Mouse (Mus musculus) small intestine, adult 2 months (tissue): Measurements from ENCODE around the gene BC067074. TPM values are rescaled to one million over a fixed set of nuclear protein-coding genes. Genes with fewer than 3 reads are reported as not detected.
A peak's percentile ranks its signal among the peaks of the same experiment; 100 is the strongest.

ENCODE experiments used
- H3K27ac ChIP-seq: fragments of 200-500 bp; 2 replicates; pipeline ENCODE4 v1.5.1; 2012; ENCODE audit warnings: low read depth, low read length, control low read depth, inconsistent platforms; ENCODE audit not compliant: insufficient read depth
- H3K27me3 ChIP-seq: fragments of 200-500 bp; 2 replicates; pipeline ENCODE4 v1.6.1; 2012; ENCODE audit warnings: mild to moderate bottlenecking, moderate library complexity, low read length, inconsistent platforms; ENCODE audit not compliant: control insufficient read depth, insufficient read depth
- H3K36me3 ChIP-seq: fragments of 200-500 bp; 2 replicates; pipeline ENCODE4 v1.6.1; 2012; ENCODE audit warnings: mild to moderate bottlenecking, low read length, control low read depth, inconsistent platforms; ENCODE audit not compliant: control insufficient read depth, insufficient read depth
- H3K4me1 ChIP-seq: fragments of 200-500 bp; 2 replicates; pipeline ENCODE4 v1.6.1; 2012; ENCODE audit warnings: low read length, inconsistent platforms, mixed read lengths; ENCODE audit not compliant: control insufficient read depth, insufficient read depth, insufficient read length
- H3K4me3 ChIP-seq: fragments of 200-500 bp; 2 replicates; pipeline ENCODE4 v1.5.1; 2012; ENCODE audit warnings: low read depth, mild to moderate bottlenecking, control low read depth, inconsistent platforms, low read length, moderate library complexity
- CTCF ChIP-seq: fragments of 200-500 bp; IDR thresholded peaks from 2 replicates; pipeline ENCODE4 v1.5.1; 2012; ENCODE audit warnings: low read depth, mild to moderate bottlenecking, control low read depth, inconsistent platforms, low read length, moderate library complexity, mixed read lengths; ENCODE audit not compliant: insufficient replicate concordance, insufficient read length; ENCODE audit errors: extremely low read depth
- POLR2A ChIP-seq: fragments of 200-500 bp; IDR thresholded peaks from 2 replicates; pipeline ENCODE4 v1.6.1; 2012; ENCODE audit warnings: low read depth, mild to moderate bottlenecking, control low read depth, inconsistent platforms, low read length, moderate library complexity
- WGBS: fragments of 180-500 bp; shearing (Covaris S2); methylation state at CpG from one replicate; pipeline ENCODE4 v1.1.7; 2018; 5-methylcytosine and 5-hydroxymethylcytosine counted together
- polyA plus RNA-seq: library from polyadenylated mRNA; depleted of rRNA; stranded (reverse); fragments of >200 nt; gene quantifications from 2 replicates; pipeline ENCODE4 v1.2.3, GENCODE M21; 2012

The BC067074 gene
- polyA plus RNA-seq, 1 experiment, result 0.10 TPM

DNA sequence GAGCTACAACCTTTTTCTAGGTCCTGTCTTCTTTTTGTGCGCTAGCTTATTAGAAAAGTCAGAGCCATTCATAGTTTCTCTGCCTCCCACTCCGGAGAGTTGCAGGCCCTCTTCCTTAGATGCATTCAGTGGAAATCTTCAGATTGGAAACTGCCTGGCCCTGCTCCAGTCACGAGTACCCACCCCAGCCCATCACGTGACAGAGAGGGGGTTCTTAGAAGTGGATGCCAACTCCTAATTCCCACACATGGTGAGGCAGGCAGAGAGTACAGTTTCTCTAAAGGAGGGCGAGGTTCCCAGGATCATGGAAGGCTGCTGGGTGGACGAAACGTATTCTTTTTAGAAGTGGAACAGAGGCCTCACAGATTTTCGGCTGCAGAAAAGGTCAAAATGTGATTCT is 958 bp upstream of the BC067074 start:
- Histone ChIP-seq H3K4me1 (peaks cover 6% of the 10 kb centered on the region), H3K36me3 (no peaks in the 10 kb centered on the region), H3K27ac (no peak overlapping the region), H3K27me3 (peaks cover 16% of the 10 kb centered on the region), H3K4me3 (no peak overlapping the region)
- 89% methylated on average over 8 of the region's 8 CpGs for WGBS
- TF ChIP-seq CTCF (no peak), POLR2A (no peak)

DNA sequence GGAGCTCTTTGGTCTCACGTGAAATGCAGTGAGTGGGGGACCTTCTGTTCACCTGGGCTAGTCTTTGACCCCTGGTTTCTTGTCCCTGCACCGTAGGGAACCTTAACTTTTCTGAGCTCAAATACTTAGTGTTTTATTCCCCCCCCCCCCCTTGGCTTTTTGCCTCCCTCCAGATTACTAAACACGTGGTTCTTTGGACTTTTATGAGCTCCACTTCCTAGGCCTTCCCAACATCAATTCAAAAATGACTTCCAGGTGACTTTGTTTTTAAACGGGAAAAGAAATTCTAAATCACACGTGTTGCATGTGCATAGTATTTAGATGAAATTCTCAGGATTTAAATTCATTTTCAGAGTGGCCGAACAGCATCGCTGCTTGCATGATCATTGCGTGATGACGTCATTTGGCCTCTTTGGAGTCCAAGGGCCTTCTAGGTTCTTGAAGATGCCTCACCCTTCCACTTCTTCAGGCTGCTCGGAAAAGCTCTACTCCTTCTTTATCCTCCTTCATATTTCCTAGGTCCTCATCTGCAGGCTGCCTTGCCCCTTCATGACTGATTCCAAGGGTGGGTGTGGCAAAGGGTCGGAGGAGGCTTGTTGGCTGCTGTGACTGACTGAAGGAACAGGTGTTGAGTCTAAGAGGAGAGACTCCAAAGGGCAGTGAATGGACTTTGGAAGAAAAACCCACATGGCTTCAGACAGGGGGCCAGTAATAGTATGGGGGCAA is 911 bp downstream of the BC067074 start:
- peak overlapping the region; percentile 37; the same call in 1 of the 2 replicates for H3K4me3 ChIP-seq

DNA sequence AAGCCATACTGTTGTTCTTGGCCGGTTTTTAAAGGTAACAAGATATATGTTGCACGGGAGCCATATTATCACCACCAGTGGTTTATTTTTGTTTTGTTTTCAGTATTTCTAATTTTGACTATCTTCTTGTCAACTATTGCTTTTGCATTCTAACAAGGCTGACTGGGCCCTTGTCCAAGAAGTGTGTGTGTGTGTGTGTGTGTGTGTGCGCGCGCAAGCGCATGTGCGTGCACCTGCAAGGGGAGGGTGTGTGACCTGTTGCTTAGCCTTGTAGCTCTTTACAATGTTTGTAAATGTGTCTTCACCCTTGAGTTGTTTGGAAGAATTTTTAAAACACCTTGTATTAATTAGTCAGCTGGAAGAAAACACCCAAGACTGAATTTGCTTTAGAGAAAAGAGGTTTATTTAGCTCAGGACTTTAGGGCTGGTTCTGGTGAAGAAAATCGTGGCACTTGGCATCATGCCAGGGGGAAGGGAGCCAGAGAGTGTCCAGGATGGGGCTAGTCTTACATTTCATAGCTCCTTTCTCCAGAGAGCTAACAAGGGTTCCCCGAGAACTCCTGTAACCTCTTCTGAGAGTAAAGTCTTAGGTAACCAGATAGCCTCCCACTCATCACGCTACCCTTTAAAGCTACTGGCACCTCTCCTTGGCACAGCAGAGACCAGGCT is 3.0 kb downstream of the BC067074 start:
- 73% methylated on average over 10 of the region's 10 CpGs for WGBS
- Histone ChIP-seq H3K27me3 (peaks cover 16% of the 10 kb centered on the region), H3K27ac (no peak overlapping the region), H3K4me1 (peaks cover 6% of the 10 kb centered on the region), H3K36me3 (no peaks in the 10 kb centered on the region), H3K4me3 (no peak overlapping the region)
- TF ChIP-seq CTCF (no peak), POLR2A (no peak)

More for the DNA sequence above, 911 bp downstream of the BC067074 start:
- H3K4me1 ChIP-seq, result peaks cover 6% of the 10 kb centered on the region
- no peaks in the 10 kb centered on the region for H3K36me3 ChIP-seq
- TF ChIP-seq POLR2A (no peak), CTCF (no peak)
- 43% methylated on average over 11 of the region's 11 CpGs for WGBS
- H3K27ac ChIP-seq, result no peak overlapping the region
- peaks cover 16% of the 10 kb centered on the region for H3K27me3 ChIP-seq

DNA sequence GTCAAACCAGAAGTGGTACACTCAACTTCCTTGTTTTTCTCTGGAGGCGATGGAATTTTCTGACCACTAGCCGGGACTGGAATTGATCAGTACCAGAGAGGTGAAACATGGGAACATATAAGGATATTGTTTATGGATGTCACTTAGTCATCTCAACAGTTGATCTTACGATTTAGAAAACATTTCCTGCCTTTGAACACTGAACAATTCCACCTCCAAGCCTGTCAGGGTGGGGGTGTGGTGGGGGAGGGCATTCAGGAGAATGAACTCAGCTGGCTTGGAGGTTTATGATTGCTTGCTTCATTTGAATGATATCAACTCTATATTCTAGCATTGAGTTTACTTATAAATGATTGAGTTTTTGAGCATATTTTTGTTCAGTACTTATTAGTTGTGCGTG is 13.6 kb downstream of the BC067074 start:
- TF ChIP-seq POLR2A (no peak), CTCF (no peak)
- Histone ChIP-seq H3K4me3 (no peak overlapping the region), H3K4me1 (no peaks in the 10 kb centered on the region), H3K36me3 (no peaks in the 10 kb centered on the region), H3K27ac (no peak overlapping the region), H3K27me3 (no peaks in the 10 kb centered on the region)
- WGBS, result 87% methylated on average over 4 of the region's 4 CpGs

DNA sequence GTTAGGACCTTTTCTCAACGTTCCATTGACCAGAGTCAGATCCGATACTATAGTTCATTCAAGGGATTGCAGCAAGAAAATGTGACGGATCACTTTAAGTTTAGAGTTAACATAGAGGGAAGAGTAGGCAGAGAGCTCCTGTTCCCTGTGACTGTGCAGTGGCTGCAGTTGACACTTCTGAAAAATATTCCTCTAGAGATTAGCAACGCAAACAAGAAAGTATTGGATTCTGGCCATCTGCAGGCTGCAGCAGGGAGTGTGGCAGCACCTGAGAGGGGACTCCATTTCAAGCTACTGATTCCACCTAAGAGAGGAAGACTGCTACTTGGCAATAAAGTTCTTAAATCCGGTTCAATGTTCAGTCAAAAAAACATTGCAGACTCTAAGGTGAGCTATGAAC is 26.6 kb downstream of the BC067074 start:
- H3K27me3 ChIP-seq, result no peaks in the 10 kb centered on the region
- 69% methylated on average over 5 of the region's 5 CpGs for WGBS
- H3K4me1 ChIP-seq, result no peaks in the 10 kb centered on the region
- no peak for TF ChIP-seq POLR2A
- TF ChIP-seq CTCF, result no peak
- no peaks in the 10 kb centered on the region for H3K36me3 ChIP-seq
- H3K27ac ChIP-seq, result no peak overlapping the region
- H3K4me3 ChIP-seq, result no peak overlapping the region

DNA sequence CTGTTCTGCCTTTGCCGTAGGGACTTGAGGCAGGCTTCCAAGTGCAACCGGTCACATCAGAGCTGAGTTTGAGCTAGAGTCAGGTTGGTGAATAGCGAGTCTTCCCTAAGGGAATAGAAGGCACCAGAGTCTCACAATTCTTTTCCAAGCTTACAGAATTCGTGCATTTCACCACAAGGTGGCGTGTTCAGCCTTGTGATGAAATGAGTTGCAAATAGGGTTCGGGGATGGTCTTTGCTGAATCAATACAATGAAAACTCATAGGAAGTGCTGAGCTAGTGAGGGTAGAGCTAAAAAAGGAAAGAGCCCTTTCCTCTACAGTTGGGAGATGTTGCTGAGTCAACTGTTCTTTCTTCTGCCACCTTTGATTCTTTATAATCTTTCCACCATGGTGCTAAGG is 29.0 kb downstream of the BC067074 start:
- Histone ChIP-seq H3K4me1 (no peaks in the 10 kb centered on the region), H3K4me3 (no peak overlapping the region), H3K36me3 (no peaks in the 10 kb centered on the region), H3K27me3 (no peaks in the 10 kb centered on the region), H3K27ac (no peak overlapping the region)
- peak; percentile 27; the same call in 1 of the 2 replicates for TF ChIP-seq CTCF
- no peak for TF ChIP-seq POLR2A
- WGBS, result 25% methylated on average over 6 of the region's 6 CpGs

DNA sequence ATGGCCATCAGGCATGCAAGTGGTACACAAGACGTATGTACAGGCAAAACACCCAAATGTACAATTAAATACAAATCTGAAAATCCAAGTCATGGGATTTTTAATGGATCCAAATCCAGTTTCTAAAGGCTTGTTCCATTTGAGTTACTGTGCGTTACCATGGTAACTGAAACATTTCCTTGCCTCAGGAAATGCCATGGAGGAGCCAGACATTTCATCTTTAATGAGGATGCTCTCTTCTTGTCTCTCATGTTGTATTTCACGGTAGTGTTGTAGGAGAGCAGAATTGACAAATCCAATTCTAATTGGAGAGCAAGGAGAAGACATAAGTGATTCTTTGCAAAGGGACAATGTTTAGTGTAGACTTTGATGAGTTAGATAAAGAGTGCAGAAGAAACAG is 31.3 kb downstream of the BC067074 start:
- Histone ChIP-seq H3K27me3 (no peaks in the 10 kb centered on the region), H3K4me1 (no peaks in the 10 kb centered on the region), H3K36me3 (no peaks in the 10 kb centered on the region), H3K27ac (no peak overlapping the region), H3K4me3 (no peak overlapping the region)
- WGBS, result 89% methylated on average over 3 of the region's 3 CpGs
- TF ChIP-seq CTCF (no peak), POLR2A (no peak)

DNA sequence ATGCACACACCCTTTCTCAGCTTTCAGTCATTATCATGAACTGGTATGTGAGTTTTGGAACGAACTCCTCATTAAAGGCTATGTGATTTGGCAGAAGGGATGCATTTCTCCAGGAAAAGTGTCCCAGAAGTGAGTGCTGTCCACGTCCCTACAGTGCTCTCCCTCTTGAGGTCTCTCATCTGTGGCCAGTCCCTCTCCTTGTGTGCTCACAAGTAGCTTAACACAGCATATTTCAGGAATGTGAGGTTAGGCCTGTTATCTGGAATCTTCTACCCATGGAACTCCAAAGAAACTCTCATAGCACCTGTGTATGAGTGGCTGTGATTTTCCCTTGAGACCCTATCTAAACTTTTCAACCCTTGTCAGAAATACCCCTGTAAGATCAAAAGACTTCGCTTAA is 32.7 kb downstream of the BC067074 start:
- TF ChIP-seq CTCF, result no peak
- no peak for TF ChIP-seq POLR2A
- Histone ChIP-seq H3K4me1 (no peaks in the 10 kb centered on the region), H3K4me3 (no peak overlapping the region), H3K27me3 (no peaks in the 10 kb centered on the region), H3K27ac (no peak overlapping the region), H3K36me3 (no peaks in the 10 kb centered on the region)
- WGBS, result 70% methylated on average over 3 of the region's 3 CpGs
